Mouse (Mus musculus) C2C12 (cell line): Measurements from ENCODE around the gene Gse1.

Source experiments
- CEBPB ChIP-seq: IDR thresholded peaks from one replicate; pipeline ENCODE4 v1.6.1; 2011; ENCODE audit warnings: low read depth, mild to moderate bottlenecking, control low read depth, moderate library complexity
- CTCF ChIP-seq: IDR thresholded peaks from one replicate; pipeline ENCODE4 v1.5.1; 2011; ENCODE audit not compliant: control insufficient read depth, insufficient read depth, insufficient read length
- MAX ChIP-seq: IDR thresholded peaks from one replicate; pipeline ENCODE4 v1.6.1; 2011; ENCODE audit warnings: mild to moderate bottlenecking, control low read depth
- MYOD1 ChIP-seq: IDR thresholded peaks from one replicate; pipeline ENCODE4 v1.6.1; 2011; ENCODE audit warnings: low read depth; ENCODE audit not compliant: control insufficient read depth, insufficient read length
- MYOG ChIP-seq: IDR thresholded peaks from one replicate; pipeline ENCODE4 v1.6.1; 2011; ENCODE audit not compliant: control insufficient read depth, insufficient read length; ENCODE audit errors: extremely low read depth
- USF1 ChIP-seq: IDR thresholded peaks from one replicate; pipeline ENCODE4 v1.6.1; 2011; ENCODE audit warnings: low read depth, mild to moderate bottlenecking, control low read depth, moderate library complexity

DNA sequence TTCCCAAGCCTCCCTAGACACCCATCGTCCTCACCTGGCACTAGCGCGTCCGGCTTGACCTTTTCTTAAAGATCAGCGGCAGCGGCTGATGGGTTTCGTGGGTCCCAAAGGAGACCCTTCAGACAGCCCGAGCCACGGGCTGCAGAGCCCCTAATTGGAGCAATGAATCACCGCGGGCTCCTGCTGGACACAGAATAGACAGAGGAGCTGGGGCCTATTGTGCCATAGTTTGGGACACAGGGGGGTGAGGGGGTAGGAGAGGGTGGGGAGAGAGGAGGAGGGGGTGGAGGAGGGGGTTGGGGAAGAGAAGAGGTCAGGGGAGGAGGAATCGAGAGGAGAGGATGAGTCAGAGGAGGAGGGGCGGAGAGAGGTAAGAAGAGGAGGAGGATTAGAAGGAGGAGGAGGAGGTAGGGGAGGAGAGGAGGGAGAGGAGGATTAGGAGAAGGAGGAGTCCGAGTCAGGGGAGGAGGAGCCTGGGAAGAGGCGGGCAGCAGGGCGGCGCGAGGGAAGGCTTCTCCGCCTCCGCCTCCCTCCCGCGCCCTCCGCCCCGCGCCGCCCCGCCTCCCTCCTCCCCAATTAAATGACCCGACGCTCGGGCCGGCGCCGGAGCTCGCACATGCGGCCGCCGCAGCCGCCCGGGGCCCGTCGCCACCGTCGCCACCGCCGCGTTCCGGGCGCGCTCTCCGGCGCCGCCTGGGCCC, at the start of gene Gse1:
- TF ChIP-seq CTCF (no peak), MAX (peak; percentile 7), USF1 (no peak), MYOD1 (no peak), CEBPB (peak; percentile 38), MYOG (no peak)
